Mouse (Mus musculus): Measurements from ENCODE around the gene 4921509C19Rik. TPM values are rescaled to one million over a fixed set of nuclear protein-coding genes. Genes with fewer than 3 reads are reported as not detected.
"Not testable (repeated sequence)": the region's sequence is repeated elsewhere in the genome, so short reads cannot be mapped to it uniquely, and the experiment has no call there.

The 4921509C19Rik gene
- not detected in 2 replicates for polyA plus RNA-seq (2015; fragmentation: Nextera tagmentation; extraction: Ambion mirVana)

- whole genome bisulfite sequencing (ENCODE audit: insufficient replicate concordance): 71% methylated on average over 4 of the region's 5 CpGs
- H3K9ac ChIP-seq (replicated peaks): not testable (repeated sequence)
Measured at GRCm38 (mm10) chr2:151476053-151476452, at the start of gene 4921509C19Rik. Gene 4921509C19Rik, minus strand, starts transcription at chr2:151476153.

GRCm38 (mm10) chr2:151525520-151525919, 49.6 kb upstream of the 4921509C19Rik start:
- Histone ChIP-seq H3K36me3 (replicated peaks; ENCODE audit: insufficient read depth, low read length) (no peaks in the 10 kb centered on the region), H3K4me1 (ENCODE audit: insufficient read depth) (peaks cover 5% of the 10 kb centered on the region; the same call in 1 of the 2 replicates), H3K9ac (replicated peaks) (no peak overlapping the region), H3K27ac (ENCODE audit: low read depth) (no peak overlapping the region), H3K4me3 (ENCODE audit: low read depth, low read length) (no peak overlapping the region), H3K4me2 (ENCODE audit: low read depth, low read length) (no peak overlapping the region), H3K9me3 (ENCODE audit: low read length) (no peaks in the 10 kb centered on the region), H3K27me3 (ENCODE audit: insufficient read depth, low read length) (no peaks in the 10 kb centered on the region)
- no peak for TF ChIP-seq EP300 (IDR thresholded peaks at IDR 0.05; ENCODE audit: low read depth)
- TF ChIP-seq CTCF (IDR thresholded peaks at IDR 0.05; ENCODE audit: low read depth): no peak
- no peak for ATAC-seq
- no peak for DNase-seq
- 64% methylated on average over 2 of the region's 2 CpGs for WGBS (ENCODE audit: insufficient replicate concordance)

More at GRCm38 (mm10) chr2:151476053-151476452, at the start of gene 4921509C19Rik:
- not testable (repeated sequence) for H3K27me3 ChIP-seq (ENCODE audit: insufficient read depth, low read length); H3K4me2 ChIP-seq (ENCODE audit: low read depth, low read length); H3K27ac ChIP-seq (ENCODE audit: low read depth); H3K4me1 ChIP-seq (ENCODE audit: insufficient read depth); ATAC-seq; H3K9me3 ChIP-seq (ENCODE audit: low read length); H3K36me3 ChIP-seq (replicated peaks; ENCODE audit: insufficient read depth, low read length); H3K4me3 ChIP-seq (ENCODE audit: low read depth, low read length); DNase-seq

- no peak overlapping the region for H3K4me3 ChIP-seq (ENCODE audit: low read depth, low read length)
- 34% methylated on average over 4 of the region's 4 CpGs for WGBS (ENCODE audit: insufficient replicate concordance)
- no peaks in the 10 kb centered on the region for H3K27me3 ChIP-seq (ENCODE audit: insufficient read depth, low read length)
- no peak overlapping the region for H3K9ac ChIP-seq (replicated peaks)
- no peak overlapping the region for H3K27ac ChIP-seq (ENCODE audit: low read depth)
- no peaks in the 10 kb centered on the region for H3K4me1 ChIP-seq (ENCODE audit: insufficient read depth)
- H3K9me3 ChIP-seq (ENCODE audit: low read length): no peaks in the 10 kb centered on the region
- TF ChIP-seq EP300 (IDR thresholded peaks at IDR 0.05; ENCODE audit: low read depth) (peak; percentile 70), CTCF (IDR thresholded peaks at IDR 0.05; ENCODE audit: low read depth) (no peak)
- H3K36me3 ChIP-seq (replicated peaks; ENCODE audit: insufficient read depth, low read length): no peaks in the 10 kb centered on the region
- ATAC-seq: peak; percentile 43; the same call in 1 of the 2 replicates
- DNase-seq: no peak
- no peak overlapping the region for H3K4me2 ChIP-seq (ENCODE audit: low read depth, low read length)
Measured at GRCm38 (mm10) chr2:151524324-151525041, 48.5 kb upstream of the 4921509C19Rik start.

- no peak overlapping the region for H3K27ac ChIP-seq (ENCODE audit: low read depth)
- no peak for ATAC-seq
- no peak overlapping the region for H3K4me3 ChIP-seq (ENCODE audit: low read depth, low read length)
- H3K36me3 ChIP-seq (replicated peaks; ENCODE audit: insufficient read depth, low read length): peaks cover 7% of the 10 kb centered on the region; the same call in 1 of the 2 replicates
- 84% methylated on average over 2 of the region's 2 CpGs for WGBS (ENCODE audit: insufficient replicate concordance)
- no peaks in the 10 kb centered on the region for H3K27me3 ChIP-seq (ENCODE audit: insufficient read depth, low read length)
- no peak overlapping the region for H3K9ac ChIP-seq (replicated peaks)
- H3K4me1 ChIP-seq (ENCODE audit: insufficient read depth): no peaks in the 10 kb centered on the region
- TF ChIP-seq EP300 (IDR thresholded peaks at IDR 0.05; ENCODE audit: low read depth) (no peak), CTCF (IDR thresholded peaks at IDR 0.05; ENCODE audit: low read depth) (peak; percentile 20; the same call in 1 of the 2 replicates)
- no peak overlapping the region for H3K4me2 ChIP-seq (ENCODE audit: low read depth, low read length)
- H3K9me3 ChIP-seq (ENCODE audit: low read length): no peaks in the 10 kb centered on the region
- no peak for DNase-seq
Measured at GRCm38 (mm10) chr2:151519000-151519399, 43.0 kb upstream of the 4921509C19Rik start.

- Histone ChIP-seq H3K4me3 (ENCODE audit: low read depth, low read length) (no peak overlapping the region), H3K27me3 (ENCODE audit: insufficient read depth, low read length) (no peaks in the 10 kb centered on the region), H3K4me1 (ENCODE audit: insufficient read depth) (no peaks in the 10 kb centered on the region), H3K36me3 (replicated peaks; ENCODE audit: insufficient read depth, low read length) (peaks cover 30% of the 10 kb centered on the region), H3K27ac (ENCODE audit: low read depth) (no peak overlapping the region), H3K4me2 (ENCODE audit: low read depth, low read length) (no peak overlapping the region), H3K9ac (replicated peaks) (no peak overlapping the region), H3K9me3 (ENCODE audit: low read length) (no peaks in the 10 kb centered on the region)
- 61% methylated on average over 3 of the region's 3 CpGs for WGBS (ENCODE audit: insufficient replicate concordance)
- TF ChIP-seq EP300 (IDR thresholded peaks at IDR 0.05; ENCODE audit: low read depth): no peak
- TF ChIP-seq CTCF (IDR thresholded peaks at IDR 0.05; ENCODE audit: low read depth): peak; percentile 39
- no peak for DNase-seq
- no peak for ATAC-seq
Measured at GRCm38 (mm10) chr2:151513525-151514285, 37.8 kb upstream of the 4921509C19Rik start.

GRCm38 (mm10) chr2:151512199-151512598, 36.2 kb upstream of the 4921509C19Rik start:
- ATAC-seq (no peak), DNase-seq (peak; percentile 52)
- no peaks in the 10 kb centered on the region for H3K27me3 ChIP-seq (ENCODE audit: insufficient read depth, low read length)
- no peak overlapping the region for H3K4me2 ChIP-seq (ENCODE audit: low read depth, low read length)
- no peaks in the 10 kb centered on the region for H3K9me3 ChIP-seq (ENCODE audit: low read length)
- H3K4me1 ChIP-seq (ENCODE audit: insufficient read depth): no peaks in the 10 kb centered on the region
- TF ChIP-seq CTCF (IDR thresholded peaks at IDR 0.05; ENCODE audit: low read depth) (no peak), EP300 (IDR thresholded peaks at IDR 0.05; ENCODE audit: low read depth) (no peak)
- H3K27ac ChIP-seq (ENCODE audit: low read depth): no peak overlapping the region
- H3K4me3 ChIP-seq (ENCODE audit: low read depth, low read length): no peak overlapping the region
- no peak overlapping the region for H3K9ac ChIP-seq (replicated peaks)
- peaks cover 37% of the 10 kb centered on the region for H3K36me3 ChIP-seq (replicated peaks; ENCODE audit: insufficient read depth, low read length)

Measured in liver, postnatal 0 days (tissue).